Mouse (Mus musculus): ENCODE results near the gene Rfx4. TPM values are rescaled to one million over a fixed set of nuclear protein-coding genes. Genes with fewer than 3 reads are reported as not detected.

Rfx4 gene
- polyA plus RNA-seq, 1 experiment, result 0.70 TPM

DNA sequence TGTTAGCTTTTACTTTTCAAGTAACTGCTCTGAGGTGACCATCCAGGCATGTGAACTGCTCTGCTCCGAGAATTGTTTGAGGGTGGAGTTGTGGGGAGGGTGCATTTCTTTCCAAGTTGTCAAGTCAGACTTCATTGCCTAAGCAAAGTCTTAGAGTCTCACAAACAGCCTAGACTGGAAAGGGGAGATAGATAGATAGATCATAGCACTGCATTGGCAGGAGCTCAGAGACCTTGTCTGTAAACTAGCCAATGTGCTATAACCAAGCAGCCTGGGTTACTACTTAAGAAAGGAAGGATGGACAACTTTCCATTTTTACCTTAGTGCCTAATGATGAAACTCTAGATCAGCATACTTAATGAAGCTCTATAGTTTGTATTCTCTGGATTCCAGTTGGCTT lies 184.5 kb downstream of the Rfx4 start:
- Histone ChIP-seq H3K27ac (ENCODE audit: insufficient read depth, low read length) (no peak overlapping the region), H3K4me1 (ENCODE audit: control insufficient read depth, insufficient read depth, low read length) (peaks cover 8% of the 10 kb centered on the region; the same call in 1 of the 2 replicates), H3K4me3 (ENCODE audit: insufficient read depth, low read length) (no peak overlapping the region)
- TF ChIP-seq POLR2A (IDR thresholded peaks at IDR 0.05; ENCODE audit: low read depth, low read length), result no peak
- no peak for TF ChIP-seq CTCF (IDR thresholded peaks at IDR 0.05; ENCODE audit: borderline replicate concordance, insufficient read depth, low read length)

DNA sequence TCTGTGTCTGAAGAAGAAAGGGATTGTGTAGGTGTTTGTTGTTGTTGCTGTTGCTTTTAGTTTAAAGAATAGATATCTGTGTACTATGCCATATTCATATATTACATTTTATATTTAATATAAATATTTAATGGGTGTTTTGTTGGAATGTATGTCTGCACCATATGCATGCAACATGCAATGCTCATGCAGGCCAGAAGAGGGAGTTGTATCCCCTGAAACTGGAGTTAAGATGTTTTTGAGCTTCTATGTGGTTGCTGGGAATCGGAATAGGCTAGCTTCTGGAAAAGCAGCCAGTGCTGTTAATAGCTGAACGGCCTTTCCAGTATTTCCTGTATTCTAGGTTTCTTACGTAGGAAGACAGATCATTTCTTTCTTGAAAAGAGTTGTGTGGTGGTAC lies 189.8 kb downstream of the Rfx4 start:
- 0 out of 2 replicates have a peak, but pooled peaks cover 3% of the 10 kb centered on the region for H3K4me1 ChIP-seq (ENCODE audit: control insufficient read depth, insufficient read depth, low read length)

DNA sequence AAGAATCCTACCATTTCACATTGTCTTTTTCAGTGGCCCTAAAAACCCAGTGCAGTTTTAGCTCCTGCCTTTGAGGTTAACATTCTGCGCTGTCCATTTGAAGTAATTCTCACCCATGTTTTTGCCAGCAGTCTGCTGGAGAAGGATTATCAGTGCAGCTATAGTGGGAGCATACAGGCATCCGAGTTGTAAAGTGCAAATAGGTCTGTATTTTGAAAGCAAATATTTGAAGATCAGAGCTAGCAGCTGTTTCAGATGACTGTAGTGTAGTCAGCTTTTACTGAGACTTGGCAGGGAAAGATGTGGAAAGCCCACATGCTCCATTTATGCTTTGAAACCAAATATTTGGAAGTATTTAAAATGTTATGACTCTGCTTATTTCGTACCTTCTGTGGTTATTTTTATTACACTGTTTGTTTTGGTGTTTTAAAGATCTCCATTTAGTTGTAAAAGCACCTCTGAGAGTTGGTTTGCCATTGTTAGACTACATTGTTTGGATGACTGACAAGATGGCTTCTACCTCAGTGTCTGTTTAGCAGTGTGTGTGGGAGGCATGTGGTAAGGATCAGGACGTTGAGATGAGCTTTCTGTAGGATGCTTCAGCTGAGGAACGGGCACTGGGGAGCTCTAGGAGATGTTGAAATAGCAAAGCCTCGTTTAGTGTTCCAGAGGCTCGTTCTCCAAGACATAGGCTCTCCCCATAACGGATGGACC lies 193.3 kb downstream of the Rfx4 start:
- TF ChIP-seq CTCF (IDR thresholded peaks at IDR 0.05; ENCODE audit: borderline replicate concordance, insufficient read depth, low read length), result no peak
- TF ChIP-seq POLR2A (IDR thresholded peaks at IDR 0.05; ENCODE audit: low read depth, low read length), result no peak
- 0 out of 2 replicates have a peak, but pooled peaks cover 3% of the 10 kb centered on the region for H3K4me1 ChIP-seq (ENCODE audit: control insufficient read depth, insufficient read depth, low read length)
- no peak overlapping the region for H3K27ac ChIP-seq (ENCODE audit: insufficient read depth, low read length)
- no peak overlapping the region for H3K4me3 ChIP-seq (ENCODE audit: insufficient read depth, low read length)

More for the DNA sequence above, 189.8 kb downstream of the Rfx4 start:
- Histone ChIP-seq H3K27ac (ENCODE audit: insufficient read depth, low read length) (no peak overlapping the region), H3K4me3 (ENCODE audit: insufficient read depth, low read length) (no peak overlapping the region)
- TF ChIP-seq POLR2A (IDR thresholded peaks at IDR 0.05; ENCODE audit: low read depth, low read length) (no peak), CTCF (IDR thresholded peaks at IDR 0.05; ENCODE audit: borderline replicate concordance, insufficient read depth, low read length) (no peak)

DNA sequence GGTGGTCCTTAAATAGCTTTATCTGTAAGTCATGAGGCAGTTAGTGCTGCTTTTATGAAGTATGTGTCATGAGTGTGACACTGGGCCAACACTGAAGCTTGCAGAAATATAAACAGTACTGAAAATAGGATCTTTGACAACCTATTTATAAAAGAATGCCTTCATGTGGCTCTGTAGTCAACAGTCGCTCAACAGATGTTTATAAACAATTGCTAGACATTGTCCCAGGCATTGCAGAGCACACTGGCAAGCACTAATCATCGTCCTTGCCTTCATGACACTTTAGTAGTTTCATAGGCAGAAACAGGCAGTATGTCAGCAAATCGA lies 193.8 kb downstream of the Rfx4 start:
- TF ChIP-seq POLR2A (IDR thresholded peaks at IDR 0.05; ENCODE audit: low read depth, low read length) (no peak), CTCF (IDR thresholded peaks at IDR 0.05; ENCODE audit: borderline replicate concordance, insufficient read depth, low read length) (no peak)
- no peak overlapping the region for H3K27ac ChIP-seq (ENCODE audit: insufficient read depth, low read length)
- H3K4me1 ChIP-seq (ENCODE audit: control insufficient read depth, insufficient read depth, low read length), result 0 out of 2 replicates have a peak, but pooled peaks cover 3% of the 10 kb centered on the region
- H3K4me3 ChIP-seq (ENCODE audit: insufficient read depth, low read length), result no peak overlapping the region

DNA sequence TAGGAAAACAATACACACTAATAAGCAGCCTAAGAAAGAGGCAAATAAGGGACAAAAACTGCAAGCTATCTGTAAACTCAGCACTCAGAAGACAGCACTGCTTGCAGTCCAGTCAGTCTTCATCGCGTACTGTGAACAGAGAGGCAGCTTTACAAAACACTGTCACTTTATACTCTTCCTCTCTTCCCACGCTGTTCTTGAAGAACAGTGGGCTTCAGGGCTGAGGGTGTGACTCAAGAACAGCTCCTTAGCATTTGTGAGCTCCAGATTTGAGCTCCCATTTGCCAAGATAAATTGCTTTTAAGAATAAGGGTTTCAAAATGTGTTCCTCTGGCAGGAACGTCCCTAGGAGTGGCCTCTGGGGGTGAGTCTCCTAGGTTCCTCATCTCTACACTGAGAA lies 194.5 kb downstream of the Rfx4 start:
- 0 out of 2 replicates have a peak, but pooled peaks cover 3% of the 10 kb centered on the region for H3K4me1 ChIP-seq (ENCODE audit: control insufficient read depth, insufficient read depth, low read length)

DNA sequence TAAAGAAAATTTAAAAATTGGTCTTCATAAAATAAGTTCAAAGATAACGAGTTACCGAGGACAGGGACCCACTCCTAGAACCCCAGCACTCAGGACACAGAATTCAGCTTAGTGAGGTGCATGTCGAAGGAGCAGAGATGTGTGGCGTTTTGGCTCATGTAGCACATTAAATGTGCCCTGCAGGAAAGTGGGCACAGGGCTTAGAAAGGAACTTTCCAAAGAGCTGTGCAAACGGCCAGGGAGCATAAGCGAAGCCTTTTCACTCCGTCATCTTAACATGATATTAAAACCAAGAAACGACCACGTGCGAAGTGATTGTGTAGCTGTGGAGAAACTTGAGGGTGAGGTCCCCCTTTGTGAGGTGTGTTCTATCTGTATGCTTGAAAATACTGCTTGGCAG lies 198.4 kb downstream of the Rfx4 start:
- H3K4me3 ChIP-seq (ENCODE audit: insufficient read depth, low read length), result no peak overlapping the region
- 0 out of 2 replicates have a peak, but pooled peaks cover 3% of the 10 kb centered on the region for H3K4me1 ChIP-seq (ENCODE audit: control insufficient read depth, insufficient read depth, low read length)
- no peak overlapping the region for H3K27ac ChIP-seq (ENCODE audit: insufficient read depth, low read length)
- no peak for TF ChIP-seq POLR2A (IDR thresholded peaks at IDR 0.05; ENCODE audit: low read depth, low read length)
- TF ChIP-seq CTCF (IDR thresholded peaks at IDR 0.05; ENCODE audit: borderline replicate concordance, insufficient read depth, low read length), result no peak

More for the DNA sequence above, 194.5 kb downstream of the Rfx4 start:
- TF ChIP-seq CTCF (IDR thresholded peaks at IDR 0.05; ENCODE audit: borderline replicate concordance, insufficient read depth, low read length) (no peak), POLR2A (IDR thresholded peaks at IDR 0.05; ENCODE audit: low read depth, low read length) (no peak)
- Histone ChIP-seq H3K4me3 (ENCODE audit: insufficient read depth, low read length) (no peak overlapping the region), H3K27ac (ENCODE audit: insufficient read depth, low read length) (no peak overlapping the region)

Other genes starting within 250 kb of the Rfx4 start
- 280 and 283 TPM in 2 replicates for gene Ckap4, start 222.0 kb upstream of the Rfx4 start, polyA plus RNA-seq (2011; ENCODE audit: insufficient read length, low read depth, missing spikeins)
- gene Tcp11l2, start 179.4 kb upstream of the Rfx4 start, polyA plus RNA-seq (2011; ENCODE audit: insufficient read length, low read depth, missing spikeins), result 6.7 and 8.4 TPM in 2 replicates
- 15.5 and 16.7 TPM in 2 replicates for gene Polr3b, start 133.8 kb upstream of the Rfx4 start, polyA plus RNA-seq (2011; ENCODE audit: insufficient read length, low read depth, missing spikeins)
- 19.7 and 22.0 TPM in 2 replicates for gene Ric8b, start 161.6 kb downstream of the Rfx4 start, polyA plus RNA-seq (2011; ENCODE audit: insufficient read length, low read depth, missing spikeins)

Data from embryonic fibroblast, embryonic 13.5 days (primary cell).